Mouse (Mus musculus) kidney, adult 2 months (tissue): ENCODE data around the gene Gm525.

Experiments used
- CTCF ChIP-seq: fragments of 200-500 bp; conservative IDR thresholded peaks from 2 replicates; pipeline ENCODE4 v1.5.1; 2011; ENCODE audit warnings: low read depth, mild to moderate bottlenecking, control low read depth, low read length, moderate library complexity, mixed read lengths; ENCODE audit not compliant: insufficient read depth, insufficient read length
- POLR2A ChIP-seq: fragments of 200-500 bp; IDR thresholded peaks from one replicate; pipeline ENCODE4 v1.6.1; 2011; ENCODE audit warnings: low read depth, low read length, control low read depth

DNA sequence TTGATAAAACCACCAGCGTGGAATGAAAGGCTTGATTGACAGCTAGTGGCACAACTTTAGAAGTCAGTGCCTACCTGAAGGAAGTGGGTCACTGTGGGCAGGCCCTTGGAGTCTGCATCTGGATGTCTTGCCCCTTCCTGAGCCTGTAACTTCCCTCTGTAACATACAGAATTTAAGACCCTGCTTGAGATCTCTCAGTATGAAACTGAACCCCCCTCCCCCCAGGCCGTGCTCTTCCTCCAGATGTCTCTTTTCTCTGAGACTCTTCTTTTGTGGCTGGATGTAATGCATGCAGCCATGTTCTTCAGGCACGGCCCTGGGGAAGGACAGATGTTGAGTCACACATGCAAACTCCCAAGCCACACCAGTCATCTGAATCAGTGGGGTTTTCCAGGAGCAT, 21.7 kb downstream of the Gm525 start:
- no peak for TF ChIP-seq POLR2A
- TF ChIP-seq CTCF = no peak
